Mouse (Mus musculus): ENCODE data around the gene Iqsec1.

- no peak for TF ChIP-seq EP300 (IDR thresholded peaks at IDR 0.05; ENCODE audit: low read depth)
- no peak for TF ChIP-seq CTCF (IDR thresholded peaks at IDR 0.05; ENCODE audit: low read depth)
Observed at GRCm38 (mm10) chr6:90836749-90837148, 151.7 kb downstream of the Iqsec1 start.

Data from heart, postnatal 0 days (tissue).